Mouse (Mus musculus) bone marrow, adult 2 months (tissue): Measurements from ENCODE around the gene Rad54l2.

Source experiments
- CTCF ChIP-seq: fragments of 200-500 bp; IDR thresholded peaks from 2 replicates; pipeline ENCODE4 v1.5.1; 2011; ENCODE audit warnings: low read length, control low read depth; ENCODE audit not compliant: control insufficient read depth, insufficient read depth
- POLR2A ChIP-seq: fragments of 200-500 bp; IDR thresholded peaks from 2 replicates; pipeline ENCODE4 v1.6.1; 2011; ENCODE audit warnings: low read depth, mild to moderate bottlenecking, control low read depth, low read length, borderline replicate concordance; ENCODE audit not compliant: control insufficient read depth

GRCm38 (mm10) chr9:106647226-106647625 lies 141.8 kb downstream of the Rad54l2 start:
- no peak for TF ChIP-seq POLR2A
- no peak for TF ChIP-seq CTCF
